Mouse (Mus musculus): ENCODE results near the gene 1110002E22Rik. TPM values are rescaled to one million over a fixed set of nuclear protein-coding genes. Genes with fewer than 3 reads are reported as not detected.

Gene 1110002E22Rik
- total RNA-seq, 2 experiments from 2014 or later = 51.3 to 77.4 TPM

DNA sequence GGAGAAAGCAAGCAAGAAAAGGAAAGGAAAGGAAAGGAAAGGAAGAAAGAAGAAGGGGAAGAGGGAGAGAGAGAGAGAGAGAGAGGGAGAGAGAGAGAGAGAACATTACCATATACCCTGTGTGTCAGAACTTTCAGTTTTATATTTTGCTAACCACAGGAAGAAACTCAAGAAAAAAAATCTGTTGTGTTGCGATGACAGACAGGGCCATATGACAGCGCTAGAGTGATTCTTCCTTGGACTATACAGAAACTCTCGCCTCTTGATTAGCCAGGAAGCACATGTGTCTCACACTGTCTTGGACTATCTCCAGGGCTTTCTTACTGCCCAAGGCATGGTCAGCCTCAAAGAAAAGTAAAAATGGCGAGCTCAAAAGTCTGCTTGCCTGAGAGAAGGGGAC is 2.2 kb upstream of the 1110002E22Rik start:
- intact Hi-C loops (cut with DNase I) = loop anchor here (5.0 kb wide), 1 partner anchor 35 kb away; no protein-coding TSS in a partner anchor
- no peak for DNase-seq

DNA sequence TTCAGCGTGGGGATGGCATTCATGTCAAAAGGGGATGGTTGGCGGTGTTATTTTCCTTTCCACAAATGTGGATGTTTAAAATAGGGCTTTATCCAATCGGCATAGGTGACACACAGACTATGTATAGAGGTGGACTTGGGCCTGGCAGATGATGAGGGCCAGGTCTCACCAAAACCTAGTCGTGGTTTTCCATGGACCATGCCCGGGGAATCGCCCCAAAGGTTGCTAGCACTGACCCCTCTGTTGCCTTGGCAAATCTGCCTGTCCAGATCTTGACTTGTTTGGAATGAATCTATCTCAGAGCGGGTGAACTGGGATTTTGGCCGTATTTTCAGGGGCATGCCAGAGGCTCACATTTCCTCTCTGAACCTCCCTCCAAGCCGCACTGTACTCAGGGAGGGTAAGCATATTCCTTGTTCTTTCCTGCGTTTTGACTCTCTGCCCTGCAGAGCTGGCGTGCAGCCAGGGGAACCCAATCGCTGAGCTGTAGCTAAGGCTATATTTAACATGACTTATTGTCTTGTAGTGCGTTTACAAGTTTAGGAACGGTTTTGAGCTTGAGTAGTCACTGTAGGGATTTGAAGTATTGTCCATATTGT is 1.0 kb upstream of the 1110002E22Rik start:
- peak; percentile 78 to 84 for DNase-seq
- intact Hi-C loops (cut with DNase I) = loop anchor here (5.0 kb wide), 1 partner anchor 37 kb away; no protein-coding TSS in a partner anchor

DNA sequence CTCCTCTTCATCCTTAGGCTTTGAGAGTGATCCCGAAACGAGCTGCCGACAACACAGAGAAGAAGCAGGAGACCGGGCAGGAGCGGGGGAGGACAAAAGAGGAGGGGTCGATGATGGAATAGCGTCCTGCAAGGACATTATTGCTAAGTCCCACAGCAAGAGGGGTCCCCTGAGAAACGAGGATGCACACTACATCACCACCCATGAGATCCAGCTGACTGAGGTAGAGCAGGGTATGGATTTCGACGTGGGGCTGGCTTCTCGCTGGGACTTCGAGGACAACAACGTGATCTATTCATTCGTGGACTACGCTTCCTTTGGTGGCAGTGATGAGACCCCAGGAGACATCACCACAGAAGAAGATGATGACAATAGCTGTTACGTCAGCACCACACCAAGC is 1.1 kb downstream of the 1110002E22Rik start:
- DNase-seq = no peak
- intact Hi-C loops (cut with DNase I) = loop anchor here (5.0 kb wide), 1 partner anchor 74 kb away; no protein-coding TSS in a partner anchor

DNA sequence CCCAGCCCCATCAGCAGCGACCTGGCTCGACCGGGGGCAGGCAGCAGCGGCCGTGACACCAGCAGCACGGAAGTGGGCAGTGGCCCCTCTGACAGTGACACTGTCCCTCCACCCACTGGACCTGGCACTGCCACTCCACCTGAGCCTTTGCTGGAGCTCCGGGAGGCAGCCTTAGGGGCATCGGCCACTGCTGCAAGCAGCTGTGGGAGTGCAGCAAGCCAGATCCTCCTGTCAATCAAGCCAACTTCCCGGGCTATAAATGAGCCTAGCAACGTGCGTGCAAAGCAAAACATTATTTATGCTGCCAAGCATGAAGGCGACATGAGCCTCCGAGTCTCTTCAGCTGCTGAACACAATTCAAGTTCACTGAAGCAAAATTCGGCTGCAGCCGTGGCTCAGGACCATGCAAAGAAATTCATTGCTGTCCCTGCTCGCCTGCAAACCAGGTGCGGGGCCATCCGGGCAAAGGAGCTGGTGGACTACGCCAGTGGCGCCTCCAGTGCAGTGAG is 1.6 kb downstream of the 1110002E22Rik start:
- intact Hi-C loops (cut with DNase I) = loop anchor here (5.0 kb wide), 1 partner anchor 74 kb away; no protein-coding TSS in a partner anchor
- peak; percentile 62 to 72 for DNase-seq

DNA sequence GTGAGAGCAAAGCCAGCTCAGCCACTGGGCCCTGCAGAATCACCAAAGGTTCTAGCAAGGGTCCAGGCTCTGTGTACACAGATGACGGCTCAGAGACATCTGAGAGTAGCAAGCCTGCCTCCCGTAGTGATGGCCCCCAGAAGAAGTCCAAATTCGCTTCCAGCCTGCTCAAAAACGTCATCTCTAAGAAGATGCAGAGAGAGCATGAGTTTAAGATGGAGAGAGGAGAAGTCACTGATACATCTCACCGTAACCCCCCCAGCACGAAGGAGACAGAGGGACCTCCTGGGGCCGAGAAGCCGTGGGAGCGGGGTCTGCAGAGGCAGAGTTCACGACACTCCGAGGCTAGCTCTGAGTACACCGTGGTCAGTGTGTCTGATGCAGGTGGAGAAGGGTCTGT is 2.4 kb downstream of the 1110002E22Rik start, which contains the start of gene Gm5105:
TSS of gene Gm5105 (minus strand) at position 101 of the 400 bp plus-strand sequence.
- no peak for DNase-seq
- intact Hi-C loops (cut with DNase I) = loop anchor here (5.0 kb wide), 1 partner anchor 75 kb away; no protein-coding TSS in a partner anchor

DNA sequence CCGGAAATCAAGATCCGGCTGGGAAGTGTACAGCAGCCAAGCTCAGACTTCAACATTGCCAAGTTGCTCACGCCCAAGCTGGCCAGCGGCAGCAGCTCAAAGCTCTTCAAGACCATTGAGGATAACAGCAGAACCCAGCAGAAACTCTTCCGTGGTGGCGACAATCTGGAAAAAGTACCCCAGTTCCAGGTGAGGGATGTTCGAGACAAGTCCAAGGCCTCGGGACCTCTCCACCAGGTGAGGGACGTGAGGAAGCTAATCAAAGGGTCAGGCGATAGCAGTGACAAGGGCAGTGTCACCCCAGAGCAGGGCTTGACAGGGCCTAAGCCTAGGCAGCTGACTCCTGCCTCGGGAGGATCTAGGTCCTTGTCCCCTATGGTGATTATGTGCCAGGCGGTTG is 3.3 kb downstream of the 1110002E22Rik start:
- peak in 1 of 2 experiments; percentile 50 for DNase-seq
- intact Hi-C loops (cut with DNase I) = loop anchor here (1.0 to 5.0 kb wide), 2 partner anchors 75 to 76 kb away; partner anchors contain the start of gene Trmt10a

DNA sequence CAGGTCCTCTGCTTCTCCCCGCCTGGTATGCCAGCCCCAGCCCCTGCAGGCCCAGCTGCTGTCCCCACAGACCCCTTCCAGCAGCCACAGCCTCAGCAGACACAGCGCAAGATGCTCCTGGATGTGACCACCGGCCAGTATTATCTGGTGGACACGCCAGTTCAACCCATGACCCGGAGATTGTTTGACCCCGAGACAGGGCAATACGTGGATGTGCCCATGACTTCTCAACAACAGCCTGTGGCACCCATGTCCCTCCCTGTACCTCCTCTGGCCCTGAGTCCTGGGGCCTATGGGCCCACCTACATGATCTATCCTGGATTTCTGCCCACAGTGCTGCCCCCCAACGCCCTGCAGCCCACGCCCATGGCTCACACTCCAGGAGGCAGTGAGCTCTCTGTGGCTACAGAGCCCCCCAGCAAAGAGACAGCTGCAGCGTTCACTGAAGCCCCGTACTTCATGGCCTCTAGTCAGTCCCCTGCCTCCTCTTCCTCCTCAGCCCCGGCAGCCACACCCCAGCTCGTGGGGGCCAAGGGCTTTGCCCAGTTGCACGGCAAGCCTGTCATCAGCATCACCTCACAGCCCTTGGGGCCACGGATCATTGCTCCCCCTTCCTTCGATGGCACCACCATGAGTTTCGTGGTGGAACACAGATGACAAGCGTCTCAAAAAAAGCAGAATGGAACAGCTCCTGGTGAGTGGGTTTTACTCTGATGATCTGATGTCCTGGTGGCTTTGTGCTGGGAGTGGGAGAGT is 5.1 kb downstream of the 1110002E22Rik start:
- intact Hi-C loops (cut with DNase I) = loop anchor here (5.0 kb wide), 1 partner anchor 78 kb away; no protein-coding TSS in a partner anchor
- peak in 1 of 2 experiments; percentile 38 for DNase-seq

DNA sequence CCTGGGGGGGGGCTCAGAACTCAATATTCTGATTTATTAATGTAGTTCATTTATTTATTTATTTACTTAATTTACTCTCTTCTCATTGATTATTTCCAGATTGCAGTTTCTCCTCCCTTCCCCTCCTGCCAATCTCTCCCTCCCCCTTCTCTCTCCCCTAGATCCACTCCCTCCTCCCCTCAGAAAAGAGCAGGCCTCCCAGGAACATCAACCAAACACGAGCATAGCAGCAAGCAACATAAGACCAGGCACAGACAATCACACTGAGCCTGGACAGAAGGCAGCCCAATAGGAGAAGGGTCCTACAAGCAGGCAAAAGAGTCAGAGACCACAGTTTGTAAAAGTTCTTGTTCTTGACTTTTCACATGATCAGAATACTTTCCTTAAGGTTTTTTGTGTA is 6.2 kb downstream of the 1110002E22Rik start:
- intact Hi-C loops (cut with DNase I) = no loop called here
- DNase-seq = no peak

DNA sequence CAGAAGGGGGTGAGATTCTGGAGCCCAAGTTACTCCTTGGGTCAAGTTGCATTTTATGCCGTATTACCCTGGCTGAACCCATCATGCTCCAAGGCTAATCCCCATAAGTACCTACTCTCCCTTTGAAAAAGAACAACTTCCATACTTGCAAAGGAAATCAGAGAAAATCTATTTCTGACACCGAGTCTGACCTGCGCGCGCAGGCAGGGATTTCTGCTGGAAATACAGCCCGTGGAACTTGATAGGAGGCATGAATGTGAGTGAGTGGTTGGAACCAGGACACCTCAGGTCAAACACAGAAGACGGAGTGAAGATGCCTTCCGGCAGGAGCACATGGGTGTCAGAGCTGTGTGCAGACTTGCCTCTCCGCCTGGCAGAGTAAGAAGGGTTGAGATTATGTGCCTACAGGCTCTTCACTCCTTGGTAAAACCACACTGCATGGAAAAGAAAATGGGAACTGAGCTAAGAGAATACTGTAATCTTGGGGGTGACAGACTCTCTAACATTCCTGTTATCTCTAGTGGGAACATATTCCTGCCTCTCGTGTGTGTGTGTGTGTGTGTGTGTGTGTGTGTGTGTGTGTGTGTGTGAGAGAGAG is 6.7 kb downstream of the 1110002E22Rik start:
- intact Hi-C loops (cut with DNase I) = no loop called here
- no peak for DNase-seq

DNA sequence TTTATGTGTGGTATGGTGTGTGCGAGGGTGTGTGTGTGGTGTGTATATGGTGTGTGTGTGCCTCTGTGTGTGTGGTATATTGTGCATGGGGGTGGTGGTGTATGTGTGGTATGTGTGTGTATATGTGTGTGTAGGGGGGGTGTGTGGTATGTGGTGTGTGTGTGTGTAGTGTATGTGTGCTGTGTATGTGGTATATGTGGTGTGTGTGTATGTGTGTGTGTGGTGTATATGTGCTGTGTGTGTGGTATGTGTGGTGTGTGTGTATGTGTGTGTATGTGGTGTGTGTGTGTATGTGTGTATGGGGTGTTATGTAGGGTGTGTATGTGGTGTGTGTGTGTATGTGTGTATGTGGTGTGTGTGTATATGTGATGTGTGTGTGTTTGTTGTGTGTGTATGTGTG is 9.4 kb downstream of the 1110002E22Rik start:
- intact Hi-C loops (cut with DNase I) = loop anchor here (2.0 kb wide), 1 partner anchor 23 kb away; no protein-coding TSS in a partner anchor

DNA sequence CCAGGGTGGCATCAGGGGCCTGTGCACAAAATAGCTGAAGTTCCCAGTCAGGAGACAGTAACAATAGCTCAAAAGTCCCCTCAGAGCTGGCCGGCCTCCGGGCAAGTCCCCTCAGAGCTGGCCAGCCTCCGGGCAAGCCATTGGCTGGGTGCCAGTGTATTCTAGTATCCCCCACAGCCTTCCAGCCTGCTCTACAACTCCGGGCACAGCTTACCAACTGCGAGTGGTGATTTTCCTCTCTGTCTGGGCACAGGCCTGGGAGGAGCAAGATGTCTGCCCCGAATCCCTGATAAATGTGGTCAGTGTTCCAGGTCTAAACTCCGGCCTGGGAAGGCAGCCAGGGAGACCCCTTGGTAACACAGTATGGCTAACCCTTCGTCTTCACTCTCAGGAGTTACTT is 10.4 kb downstream of the 1110002E22Rik start:
- intact Hi-C loops (cut with DNase I) = loop anchor here (2.0 kb wide), 1 partner anchor 22 kb away; no protein-coding TSS in a partner anchor
- peak; percentile 72 to 77 for DNase-seq

More for the DNA sequence above, 9.4 kb downstream of the 1110002E22Rik start:
- DNase-seq = no peak

DNA sequence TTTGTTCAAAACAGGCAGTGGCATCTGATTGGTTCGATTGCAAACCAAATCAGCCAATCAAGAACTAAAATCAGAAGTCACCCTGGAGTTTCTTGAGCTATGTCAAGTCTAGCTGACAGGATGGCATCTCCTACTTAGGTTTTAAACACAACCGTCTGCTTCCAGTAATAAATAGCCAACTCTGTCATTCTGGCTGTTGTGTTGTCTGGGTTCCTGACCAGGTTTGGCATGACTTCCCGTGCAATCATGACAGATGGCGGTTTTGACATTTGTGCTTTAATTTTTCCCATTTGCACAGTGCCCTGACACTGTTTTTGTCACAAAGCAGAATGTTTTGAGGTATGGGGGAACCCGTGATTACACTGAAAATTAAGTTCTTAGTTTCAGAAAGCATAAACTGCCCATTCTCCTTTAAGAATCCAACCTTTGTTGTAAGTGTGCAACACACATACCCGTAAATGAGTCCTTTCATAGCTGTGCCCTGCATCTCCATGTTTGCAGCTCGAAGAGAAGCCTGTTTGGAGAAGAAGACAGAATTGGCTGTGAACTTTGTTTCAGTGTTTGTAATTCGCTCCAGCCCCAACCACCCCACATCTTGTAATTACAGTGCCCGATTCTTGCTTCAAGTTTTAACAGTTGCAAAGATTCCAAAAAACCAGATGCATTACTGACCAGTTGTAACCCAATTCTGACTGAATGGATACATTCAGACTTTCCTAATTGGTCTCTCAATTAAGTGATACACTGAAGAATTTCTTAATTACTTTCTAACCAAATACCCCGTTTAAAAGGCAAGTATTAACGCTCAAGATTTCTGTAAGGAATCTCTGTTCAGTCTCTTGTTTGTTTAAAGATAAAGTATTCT is 12.9 kb downstream of the 1110002E22Rik start:
- DNase-seq = no peak
- intact Hi-C loops (cut with DNase I) = no loop called here

DNA sequence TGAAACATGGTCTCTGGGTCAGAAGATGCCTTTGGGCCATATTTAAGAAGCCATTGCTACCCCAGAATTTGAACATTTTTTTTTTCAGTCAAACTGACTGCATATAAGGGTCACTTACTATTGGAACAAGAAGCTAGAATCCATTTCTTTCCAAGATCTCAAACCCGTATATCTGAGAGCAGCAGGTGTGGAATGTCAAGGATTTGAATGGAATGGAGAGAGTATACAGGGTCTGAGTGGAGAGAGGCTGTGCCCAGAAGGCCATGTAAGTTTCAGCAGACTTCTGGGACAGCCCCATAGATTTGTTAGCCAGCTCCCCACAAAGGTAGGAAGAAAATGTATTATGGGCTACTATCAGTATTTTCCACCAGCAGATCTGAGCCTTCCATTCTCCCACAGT is 13.8 kb downstream of the 1110002E22Rik start:
- intact Hi-C loops (cut with DNase I) = no loop called here
- no peak for DNase-seq

DNA sequence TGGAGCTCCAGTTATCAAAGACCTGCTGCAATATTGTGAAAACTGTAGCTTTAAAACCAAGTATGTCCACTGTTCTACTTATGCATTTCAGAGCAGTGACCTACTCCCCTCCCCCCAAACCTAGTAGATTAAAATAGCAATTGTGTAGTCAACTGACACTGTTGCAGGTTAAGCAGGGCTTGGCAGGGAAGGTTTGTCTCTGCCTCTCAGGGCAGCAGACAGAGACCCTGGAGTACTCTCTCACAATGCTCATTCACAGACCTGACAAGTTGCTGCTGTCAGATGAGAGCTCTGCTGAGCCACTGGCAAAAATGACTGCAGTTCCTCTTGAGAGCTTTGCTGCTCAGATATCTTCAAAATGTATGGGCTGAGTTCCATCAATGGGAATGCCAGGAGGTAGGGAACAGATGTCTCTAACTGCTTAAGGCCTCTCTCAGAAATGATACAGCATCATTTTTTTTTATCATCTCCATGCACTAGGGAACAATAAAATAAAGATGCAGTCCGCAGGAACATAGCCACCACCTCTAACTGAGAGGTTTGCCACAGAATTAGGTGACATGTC is 18.3 kb downstream of the 1110002E22Rik start:
- intact Hi-C loops (cut with DNase I) = no loop called here
- peak; percentile 52 to 68 for DNase-seq

DNA sequence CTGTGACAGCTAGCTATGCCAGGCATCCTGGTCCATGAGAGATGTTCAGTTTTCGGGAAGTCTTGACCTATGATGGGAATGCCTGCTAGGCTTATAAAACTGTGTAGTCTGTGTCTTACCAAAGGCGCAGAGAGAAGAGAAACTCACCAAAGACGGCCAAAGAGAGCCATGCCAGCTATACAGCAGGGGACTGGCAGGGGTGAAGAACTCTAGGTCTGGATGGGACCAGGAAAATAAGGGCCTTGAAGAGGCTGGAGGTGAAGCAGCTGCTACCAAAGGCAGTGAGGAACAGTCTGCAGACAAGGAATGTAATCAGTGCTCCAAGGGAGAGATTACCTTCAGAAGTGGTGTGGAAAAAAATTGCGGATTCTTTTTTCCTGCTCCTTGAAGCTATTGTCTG is 19.0 kb downstream of the 1110002E22Rik start:
- intact Hi-C loops (cut with DNase I) = no loop called here
- no peak for DNase-seq

DNA sequence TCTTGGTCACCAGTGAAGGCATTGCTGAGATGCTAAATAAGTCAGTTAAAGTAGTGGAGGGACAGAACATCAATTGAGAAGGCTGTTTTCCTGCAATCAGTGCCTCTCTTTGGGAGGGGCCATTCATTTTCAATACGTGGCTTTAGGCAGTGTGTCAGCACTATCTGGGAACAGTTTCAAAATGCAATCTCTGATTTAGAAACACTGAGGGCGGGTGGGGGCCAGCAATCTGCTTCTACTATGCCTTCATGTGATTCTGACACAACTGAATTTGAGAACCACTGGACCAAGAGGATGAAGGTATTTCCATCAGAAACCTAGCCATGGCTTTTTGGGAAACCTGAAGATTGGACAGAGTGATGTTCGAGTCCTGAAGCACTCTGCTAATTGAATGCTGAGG is 30.4 kb downstream of the 1110002E22Rik start:
- intact Hi-C loops (cut with DNase I) = no loop called here

DNA sequence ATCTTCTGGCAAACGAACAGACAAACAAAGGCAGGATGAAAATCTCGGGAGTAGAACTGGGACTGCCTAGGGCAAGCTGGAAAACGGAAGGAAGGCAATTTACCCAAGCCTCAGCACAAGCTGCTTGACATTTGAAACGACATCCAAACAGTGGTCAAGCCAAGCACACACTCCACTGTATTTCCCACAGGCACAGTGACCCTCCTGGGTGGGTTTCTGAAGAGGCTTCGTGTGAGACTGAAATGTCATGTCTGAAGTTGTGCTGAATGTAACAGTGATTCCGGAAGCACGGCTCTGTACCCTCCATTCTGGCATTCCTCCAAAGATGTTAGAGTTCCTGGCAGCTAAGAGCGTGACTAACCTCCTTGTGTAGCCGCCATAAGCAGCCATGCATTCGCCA is 30.9 kb downstream of the 1110002E22Rik start:
- DNase-seq = peak in 1 of 2 experiments; percentile 20
- intact Hi-C loops (cut with DNase I) = loop anchor here (2.0 kb wide), 1 partner anchor 21 kb away; no protein-coding TSS in a partner anchor

More for the DNA sequence above, 30.4 kb downstream of the 1110002E22Rik start:
- DNase-seq = peak; percentile 15 to 42

DNA sequence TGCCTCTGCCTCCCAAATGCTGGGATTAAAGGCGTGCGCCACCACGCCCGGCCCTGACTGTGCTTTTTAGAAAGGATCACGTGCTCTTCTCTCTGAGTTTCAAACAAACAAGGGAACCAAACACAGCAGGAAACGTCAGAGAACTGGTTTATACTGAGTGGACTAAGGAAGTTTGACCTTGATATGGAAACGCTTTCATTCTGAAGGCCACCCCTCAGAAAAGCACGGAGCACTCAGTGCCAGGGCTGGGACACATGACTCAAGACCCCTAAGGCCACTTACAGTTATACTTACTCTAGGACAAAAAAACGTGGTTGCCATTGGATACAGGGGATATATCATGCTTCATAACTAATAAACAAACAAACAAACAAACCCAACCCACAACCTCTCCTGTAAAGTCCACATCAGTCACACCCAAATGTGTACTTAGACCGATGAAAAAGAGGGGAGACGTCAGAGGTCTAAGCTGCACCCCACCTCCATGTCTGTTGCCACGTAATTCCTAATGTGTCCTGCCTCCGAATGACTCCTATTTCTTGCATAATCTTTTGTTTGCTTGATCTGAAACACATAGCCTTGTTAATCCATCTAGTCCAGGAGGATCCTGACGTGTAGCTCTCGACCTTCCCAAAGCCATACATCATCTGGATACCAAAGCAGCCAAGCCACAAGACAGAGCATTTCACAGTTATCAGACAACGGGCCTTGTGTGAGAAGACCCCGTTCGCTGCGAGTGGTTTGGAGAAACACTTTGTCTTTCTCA is 31.6 kb downstream of the 1110002E22Rik start:
- no peak for DNase-seq
- intact Hi-C loops (cut with DNase I) = loop anchor here (2.0 kb wide), 1 partner anchor 22 kb away; no protein-coding TSS in a partner anchor
